Mouse (Mus musculus): ENCODE results near the gene Rpl37. TPM values are rescaled to one million over a fixed set of nuclear protein-coding genes. Genes with fewer than 3 reads are reported as not detected.

Rpl37 gene
- 1,000 to 10,000 TPM in 1 of 2 experiments, 100 to 1,000 TPM in 1; 816 to 1,234 TPM for polyA plus RNA-seq (2017; shearing (Covaris generic))

GRCm38 (mm10) chr15:5116270-5117030 lies at the start of gene Rpl37:
TSS of gene Rpl37 (plus strand) at chr15:5116645.

DNA sequence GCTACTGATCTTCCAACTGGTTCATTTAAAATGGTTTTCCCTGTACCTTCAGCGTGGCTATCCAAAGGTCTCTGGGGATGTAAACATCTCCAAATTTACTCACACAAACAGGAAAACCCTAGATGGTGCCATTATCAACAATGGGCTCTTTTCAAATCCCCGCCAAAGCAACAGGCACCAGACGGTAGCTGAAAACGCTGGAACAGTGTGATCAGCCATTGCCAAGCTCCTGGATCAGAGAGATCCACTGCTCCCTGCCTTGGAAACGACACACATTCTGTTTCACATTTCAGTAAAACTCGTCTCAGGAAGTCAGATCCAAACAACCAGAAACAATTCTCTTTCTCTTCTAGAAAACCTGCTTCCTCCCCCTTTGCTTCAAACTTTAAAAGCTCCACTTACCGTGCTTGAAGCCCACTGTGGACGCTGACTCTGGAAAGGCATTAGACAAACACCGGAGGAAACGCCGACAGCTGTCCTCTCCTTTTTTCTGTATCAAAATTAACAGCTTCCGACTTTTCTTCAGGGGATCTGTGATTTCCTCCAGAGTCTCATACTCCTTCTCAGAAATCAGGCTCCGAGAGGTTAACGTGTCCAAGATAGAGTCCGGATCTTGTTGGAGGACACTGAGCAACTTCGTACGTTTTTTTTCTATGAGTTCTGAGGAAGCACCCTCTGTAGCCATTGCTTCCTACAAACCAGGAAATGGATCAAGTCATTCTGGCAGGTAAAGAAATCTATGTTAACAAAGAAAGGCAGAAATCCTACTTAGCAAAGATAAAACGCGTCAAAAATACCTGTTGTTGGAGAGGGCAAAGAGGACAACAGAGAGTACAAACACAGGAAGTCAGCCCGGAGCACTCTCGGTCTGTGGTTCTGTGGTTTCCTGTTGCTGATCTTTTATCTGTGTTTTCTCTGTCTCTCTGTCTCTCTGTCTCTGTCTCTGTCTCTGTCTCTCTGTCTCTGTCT lies 8.5 kb upstream of the Rpl37 start, which contains the start of gene Card6:
Card6 (minus strand) TSS at position 854 of the 969 bp plus-strand sequence.

GRCm38 (mm10) chr15:5143361-5144020 lies 27.0 kb downstream of the Rpl37 start, which contains the start of gene Prkaa1:
TSS of gene Prkaa1 (plus strand) at chr15:5143861.

Other genes with a start within 250 kb of the Rpl37 start
- gene Mroh2b, start 217.9 kb upstream of the Rpl37 start, polyA plus RNA-seq (2017; shearing (Covaris generic)), result under 1 TPM in 1 of 2 experiments, not detected in 1; 0.07 TPM
- gene C7, start 52.9 kb upstream of the Rpl37 start, polyA plus RNA-seq (2017; shearing (Covaris generic)), result under 1 TPM in 1 of 2 experiments, not detected in 1; 0.06 TPM
- 10 to 100 TPM; 32.4 to 34.8 TPM for gene Card6, start 8.1 kb upstream of the Rpl37 start, polyA plus RNA-seq (2017; shearing (Covaris generic))
- gene Prkaa1, start 27.2 kb downstream of the Rpl37 start, polyA plus RNA-seq (2017; shearing (Covaris generic)), result 10 to 100 TPM; 27.9 to 31.8 TPM
- gene Ttc33, start 68.9 kb downstream of the Rpl37 start, polyA plus RNA-seq (2017; shearing (Covaris generic)), result 10 to 100 TPM; 35.6 to 58.9 TPM
- gene Ptger4, start 127.5 kb downstream of the Rpl37 start, polyA plus RNA-seq (2017; shearing (Covaris generic)), result 100 to 1,000 TPM in 1 of 2 experiments, 10 to 100 TPM in 1; 95.1 to 156 TPM